Mouse (Mus musculus): ENCODE results near the gene Gm9821. TPM values are rescaled to one million over a fixed set of nuclear protein-coding genes. Genes with fewer than 3 reads are reported as not detected.

Gene Gm9821
- polyA plus RNA-seq, 1 experiment from 2014 or later: 0.49 TPM

- Histone ChIP-seq H3K4me2 (replicated peaks; ENCODE audit: low read depth, low read length) (peak overlapping the region; percentile 35), H3K9ac (ENCODE audit: low read depth, low read length) (peak overlapping the region; percentile 34; the same call in 1 of the 2 replicates), H3K4me3 (ENCODE audit: low read length) (0 out of 2 replicates have a peak overlapping the region, but pooled peaks have one; percentile 9), H3K9me3 (ENCODE audit: control insufficient read depth, low read length) (no peaks in the 10 kb centered on the region), H3K36me3 (ENCODE audit: control insufficient read depth, insufficient read depth, low read length) (no peaks in the 10 kb centered on the region), H3K27me3 (ENCODE audit: control insufficient read depth, insufficient read depth, low read length) (no peaks in the 10 kb centered on the region), H3K27ac (ENCODE audit: low read depth, low read length) (peak overlapping the region; percentile 59; the same call in 1 of the 2 replicates), H3K4me1 (ENCODE audit: control insufficient read depth, insufficient read depth, low read length) (peaks cover 47% of the 10 kb centered on the region)
- WGBS: 13% methylated on average over 15 of the region's 15 CpGs
- peak; percentile 63 for ATAC-seq (ENCODE audit: low FRiP score, low TSS enrichment)
These were observed 5.0 kb downstream of the Gm9821 start for GRCm38 (mm10) chr2:91950275-91951085.

GRCm38 (mm10) chr2:91953825-91954224, 8.3 kb downstream of the Gm9821 start:
- Histone ChIP-seq H3K4me3 (ENCODE audit: low read length) (no peak overlapping the region), H3K4me1 (ENCODE audit: control insufficient read depth, insufficient read depth, low read length) (peaks cover 41% of the 10 kb centered on the region), H3K27me3 (ENCODE audit: control insufficient read depth, insufficient read depth, low read length) (no peaks in the 10 kb centered on the region), H3K9me3 (ENCODE audit: control insufficient read depth, low read length) (no peaks in the 10 kb centered on the region), H3K9ac (ENCODE audit: low read depth, low read length) (peak overlapping the region; percentile 31; the same call in 1 of the 2 replicates), H3K4me2 (replicated peaks; ENCODE audit: low read depth, low read length) (no peak overlapping the region), H3K36me3 (ENCODE audit: control insufficient read depth, insufficient read depth, low read length) (no peaks in the 10 kb centered on the region), H3K27ac (ENCODE audit: low read depth, low read length) (peak overlapping the region; percentile 47)
- ATAC-seq (ENCODE audit: low FRiP score, low TSS enrichment): peak; percentile 40
- 11% methylated on average over 5 of the region's 5 CpGs for WGBS

- ATAC-seq (ENCODE audit: low FRiP score, low TSS enrichment): no peak
- no peak overlapping the region for H3K4me3 ChIP-seq (ENCODE audit: low read length)
- peaks cover 28% of the 10 kb centered on the region for H3K4me1 ChIP-seq (ENCODE audit: control insufficient read depth, insufficient read depth, low read length)
- no peaks in the 10 kb centered on the region for H3K9me3 ChIP-seq (ENCODE audit: control insufficient read depth, low read length)
- no peak overlapping the region for H3K27ac ChIP-seq (ENCODE audit: low read depth, low read length)
- H3K36me3 ChIP-seq (ENCODE audit: control insufficient read depth, insufficient read depth, low read length): no peaks in the 10 kb centered on the region
- H3K27me3 ChIP-seq (ENCODE audit: control insufficient read depth, insufficient read depth, low read length): no peaks in the 10 kb centered on the region
- no peak overlapping the region for H3K4me2 ChIP-seq (replicated peaks; ENCODE audit: low read depth, low read length)
- H3K9ac ChIP-seq (ENCODE audit: low read depth, low read length): no peak overlapping the region
- 88% methylated on average over 4 of the region's 4 CpGs for WGBS
These were observed 9.7 kb downstream of the Gm9821 start for GRCm38 (mm10) chr2:91955121-91955591.

DNA sequence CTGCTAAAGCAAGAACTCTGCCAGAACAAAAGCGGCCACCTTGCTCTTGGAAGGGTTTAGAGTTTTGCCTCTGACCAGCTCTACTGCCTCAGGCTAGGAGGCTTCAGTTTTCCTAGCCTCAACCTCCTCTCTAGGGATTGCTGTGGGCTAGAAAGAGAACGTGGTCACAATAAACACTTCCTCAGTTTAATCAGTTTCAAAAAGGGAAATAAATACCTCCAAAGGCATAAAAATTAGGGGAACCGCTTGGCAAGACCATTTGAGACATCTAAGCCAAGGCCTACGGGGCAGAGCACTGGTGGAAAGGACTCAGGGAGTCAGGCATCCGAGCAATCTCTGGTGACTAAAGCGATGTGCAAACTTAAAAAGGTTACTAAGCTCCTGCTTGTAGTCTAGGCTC, 10.4 kb downstream of the Gm9821 start:
- no peak for ATAC-seq (ENCODE audit: low FRiP score, low TSS enrichment)
- 87% methylated on average over 6 of the region's 6 CpGs for WGBS
- Histone ChIP-seq H3K4me1 (ENCODE audit: control insufficient read depth, insufficient read depth, low read length) (peaks cover 21% of the 10 kb centered on the region), H3K9me3 (ENCODE audit: control insufficient read depth, low read length) (no peaks in the 10 kb centered on the region), H3K36me3 (ENCODE audit: control insufficient read depth, insufficient read depth, low read length) (no peaks in the 10 kb centered on the region), H3K4me2 (replicated peaks; ENCODE audit: low read depth, low read length) (no peak overlapping the region), H3K27ac (ENCODE audit: low read depth, low read length) (no peak overlapping the region), H3K4me3 (ENCODE audit: low read length) (no peak overlapping the region), H3K9ac (ENCODE audit: low read depth, low read length) (no peak overlapping the region), H3K27me3 (ENCODE audit: control insufficient read depth, insufficient read depth, low read length) (no peaks in the 10 kb centered on the region)

DNA sequence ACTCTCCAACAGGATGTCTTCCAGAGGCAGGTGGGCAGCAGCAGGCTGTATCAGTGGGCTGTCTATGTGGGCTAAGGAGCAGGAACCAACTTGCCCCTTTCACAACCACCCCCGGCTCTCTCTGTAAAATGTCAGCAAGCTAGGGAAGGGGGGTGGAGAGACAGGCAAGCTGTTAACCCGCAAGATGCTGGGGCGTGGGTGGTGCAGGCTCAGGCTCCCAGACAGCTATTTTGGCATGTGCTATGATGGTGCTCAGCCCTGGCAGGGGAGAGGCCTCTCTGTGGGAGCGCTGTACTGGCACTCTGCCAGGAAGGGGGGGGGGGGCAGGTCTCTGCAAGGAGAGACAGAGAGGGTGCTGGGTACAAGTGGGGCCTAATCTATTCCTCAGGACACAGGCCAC, 11.6 kb downstream of the Gm9821 start:
- Histone ChIP-seq H3K27me3 (ENCODE audit: control insufficient read depth, insufficient read depth, low read length) (no peaks in the 10 kb centered on the region), H3K4me3 (ENCODE audit: low read length) (no peak overlapping the region), H3K4me1 (ENCODE audit: control insufficient read depth, insufficient read depth, low read length) (peaks cover 25% of the 10 kb centered on the region), H3K36me3 (ENCODE audit: control insufficient read depth, insufficient read depth, low read length) (no peaks in the 10 kb centered on the region; the same call in 1 of the 2 replicates), H3K9ac (ENCODE audit: low read depth, low read length) (no peak overlapping the region; the same call in 1 of the 2 replicates), H3K27ac (ENCODE audit: low read depth, low read length) (no peak overlapping the region), H3K4me2 (replicated peaks; ENCODE audit: low read depth, low read length) (no peak overlapping the region), H3K9me3 (ENCODE audit: control insufficient read depth, low read length) (no peaks in the 10 kb centered on the region)
- ATAC-seq (ENCODE audit: low FRiP score, low TSS enrichment): no peak
- 52% methylated on average over 4 of the region's 4 CpGs for WGBS

DNA sequence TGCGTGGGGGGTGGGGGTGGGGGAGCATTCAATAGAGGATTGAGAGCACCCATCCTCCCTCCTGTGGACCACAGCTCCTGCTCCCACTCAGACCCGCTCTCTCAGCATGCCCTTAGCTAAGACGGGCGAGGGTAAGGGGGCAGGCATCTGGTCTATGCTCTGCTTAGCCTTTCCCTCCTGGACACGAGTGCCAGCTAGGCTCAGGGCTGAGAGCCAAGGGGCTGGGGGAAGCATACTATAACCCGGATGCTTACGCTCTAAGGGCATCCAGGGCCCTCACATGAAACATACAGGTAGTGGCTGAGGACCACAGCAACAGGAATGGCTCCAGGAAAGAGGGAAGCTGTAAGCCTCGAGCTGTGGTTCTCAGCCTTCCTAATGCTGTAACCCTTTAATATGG, 12.5 kb downstream of the Gm9821 start:
- no peak overlapping the region for H3K4me3 ChIP-seq (ENCODE audit: low read length)
- WGBS: 90% methylated on average over 8 of the region's 8 CpGs
- no peak overlapping the region for H3K27ac ChIP-seq (ENCODE audit: low read depth, low read length)
- H3K4me1 ChIP-seq (ENCODE audit: control insufficient read depth, insufficient read depth, low read length): peaks cover 32% of the 10 kb centered on the region
- ATAC-seq (ENCODE audit: low FRiP score, low TSS enrichment): no peak
- no peaks in the 10 kb centered on the region for H3K27me3 ChIP-seq (ENCODE audit: control insufficient read depth, insufficient read depth, low read length)
- no peaks in the 10 kb centered on the region; the same call in 1 of the 2 replicates for H3K36me3 ChIP-seq (ENCODE audit: control insufficient read depth, insufficient read depth, low read length)
- no peaks in the 10 kb centered on the region for H3K9me3 ChIP-seq (ENCODE audit: control insufficient read depth, low read length)
- H3K9ac ChIP-seq (ENCODE audit: low read depth, low read length): no peak overlapping the region
- H3K4me2 ChIP-seq (replicated peaks; ENCODE audit: low read depth, low read length): no peak overlapping the region

GRCm38 (mm10) chr2:91958701-91959457, 13.4 kb downstream of the Gm9821 start:
- WGBS: 38% methylated on average over 10 of the region's 10 CpGs
- H3K4me2 ChIP-seq (replicated peaks; ENCODE audit: low read depth, low read length): no peak overlapping the region
- peaks cover 26% of the 10 kb centered on the region for H3K4me1 ChIP-seq (ENCODE audit: control insufficient read depth, insufficient read depth, low read length)
- no peaks in the 10 kb centered on the region for H3K9me3 ChIP-seq (ENCODE audit: control insufficient read depth, low read length)
- no peak overlapping the region for H3K27ac ChIP-seq (ENCODE audit: low read depth, low read length)
- no peak overlapping the region for H3K4me3 ChIP-seq (ENCODE audit: low read length)
- no peaks in the 10 kb centered on the region; the same call in 1 of the 2 replicates for H3K36me3 ChIP-seq (ENCODE audit: control insufficient read depth, insufficient read depth, low read length)
- no peak overlapping the region for H3K9ac ChIP-seq (ENCODE audit: low read depth, low read length)
- H3K27me3 ChIP-seq (ENCODE audit: control insufficient read depth, insufficient read depth, low read length): no peaks in the 10 kb centered on the region
- ATAC-seq (ENCODE audit: low FRiP score, low TSS enrichment): no peak

GRCm38 (mm10) chr2:91959544-91960410, 14.3 kb downstream of the Gm9821 start:
- no peaks in the 10 kb centered on the region; the same call in 1 of the 2 replicates for H3K36me3 ChIP-seq (ENCODE audit: control insufficient read depth, insufficient read depth, low read length)
- H3K4me3 ChIP-seq (ENCODE audit: low read length): no peak overlapping the region
- peaks cover 23% of the 10 kb centered on the region; the same call in 1 of the 2 replicates for H3K4me1 ChIP-seq (ENCODE audit: control insufficient read depth, insufficient read depth, low read length)
- H3K27me3 ChIP-seq (ENCODE audit: control insufficient read depth, insufficient read depth, low read length): no peaks in the 10 kb centered on the region
- no peak overlapping the region for H3K9ac ChIP-seq (ENCODE audit: low read depth, low read length)
- no peak overlapping the region for H3K27ac ChIP-seq (ENCODE audit: low read depth, low read length)
- ATAC-seq (ENCODE audit: low FRiP score, low TSS enrichment): no peak
- H3K4me2 ChIP-seq (replicated peaks; ENCODE audit: low read depth, low read length): no peak overlapping the region
- H3K9me3 ChIP-seq (ENCODE audit: control insufficient read depth, low read length): no peaks in the 10 kb centered on the region
- 81% methylated on average over 11 of the region's 11 CpGs for WGBS

All from kidney, embryonic 14.5 days (tissue).